Mouse (Mus musculus) lung, embryonic 16.5 days (tissue): ENCODE measurements at regions not wholly inside any gene's neighbourhood (a gene's known extent, or its start where the extent isn't known, plus 50 kb on each side); places are given as distances from the start of the nearest gene placed in this dataset.
A peak's percentile ranks its signal among the peaks of the same experiment; 100 is the strongest.

Source experiments
- ATAC-seq: fragments of 200-750 bp; cut with Nextera tagmentation; 2 replicates; pipeline ENCODE4 v1.8.0; 2017; ENCODE audit warnings: low read depth, mild to moderate bottlenecking, moderate library complexity
- H3K27ac ChIP-seq: fragments of 300-500 bp; sonication (generic); 2 replicates; pipeline ENCODE4 v1.5.1; 2014; ENCODE audit warnings: mild to moderate bottlenecking, control low read depth, low read length
- H3K27me3 ChIP-seq: fragments of 300-500 bp; sonication (generic); 2 replicates; pipeline ENCODE4 v1.6.1; 2014; ENCODE audit warnings: low read depth, low read length, mixed read lengths; ENCODE audit not compliant: control insufficient read depth, insufficient read depth
- H3K36me3 ChIP-seq: fragments of 300-500 bp; sonication (generic); 2 replicates; pipeline ENCODE4 v1.6.1; 2014; ENCODE audit warnings: low read length; ENCODE audit not compliant: control insufficient read depth, insufficient read depth
- H3K4me1 ChIP-seq: fragments of 300-500 bp; sonication (generic); replicated peaks from 2 replicates; pipeline ENCODE4 v1.6.1; 2014; ENCODE audit warnings: low read length, mixed read lengths; ENCODE audit not compliant: control insufficient read depth, insufficient read depth
- H3K4me2 ChIP-seq: fragments of 300-500 bp; sonication (generic); 2 replicates; pipeline ENCODE4 v1.6.1; 2014; ENCODE audit warnings: low read depth, low read length, control low read depth
- H3K4me3 ChIP-seq: fragments of 300-500 bp; sonication (generic); 2 replicates; pipeline ENCODE4 v1.5.1; 2014; ENCODE audit warnings: mild to moderate bottlenecking, low read length, control low read depth
- H3K9ac ChIP-seq: fragments of 300-500 bp; sonication (generic); 2 replicates; pipeline ENCODE4 v1.6.1; 2014; ENCODE audit warnings: low read length, control low read depth
- H3K9me3 ChIP-seq: fragments of 300-500 bp; sonication (generic); 2 replicates; pipeline ENCODE4 v1.6.1; 2016; ENCODE audit warnings: low read length; ENCODE audit not compliant: control insufficient read depth
- WGBS: fragments of 180-500 bp; shearing (Covaris S2); extraction: QIAGEN DNeasy Blood & Tissue Kit; methylation state at CpG from one replicate; pipeline ENCODE4 v1.1.7; 2014; 5-methylcytosine and 5-hydroxymethylcytosine counted together

DNA sequence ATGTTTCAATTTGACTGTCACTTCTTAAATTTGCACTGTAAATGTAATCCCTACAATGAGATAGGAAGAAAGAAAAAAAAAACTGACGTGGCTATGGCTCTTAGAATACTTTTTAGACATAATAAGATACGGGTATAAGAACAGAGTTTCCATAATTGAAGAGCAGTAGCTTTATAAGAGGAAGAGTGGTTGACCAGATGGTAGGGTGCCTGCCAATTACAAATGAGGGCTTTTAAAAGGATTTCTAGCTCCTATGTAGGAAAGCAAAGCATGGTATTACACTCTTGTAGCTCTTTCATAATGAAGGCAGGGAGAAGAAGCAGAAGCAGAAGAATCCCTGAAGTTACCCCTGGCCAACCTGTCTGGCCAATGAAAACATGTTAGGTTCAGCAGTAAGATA lies 239.7 kb upstream of the Car10 start:
- no peaks in the 10 kb centered on the region for H3K9me3 ChIP-seq
- no peaks in the 10 kb centered on the region for H3K27me3 ChIP-seq
- no peak overlapping the region for H3K4me3 ChIP-seq
- H3K36me3 ChIP-seq = no peaks in the 10 kb centered on the region
- no peak overlapping the region for H3K4me2 ChIP-seq
- no peak for ATAC-seq
- no peak overlapping the region for H3K9ac ChIP-seq
- WGBS = 62% methylated on average over 2 of the region's 2 CpGs
- H3K4me1 ChIP-seq = no peaks in the 10 kb centered on the region
- H3K27ac ChIP-seq = no peak overlapping the region

DNA sequence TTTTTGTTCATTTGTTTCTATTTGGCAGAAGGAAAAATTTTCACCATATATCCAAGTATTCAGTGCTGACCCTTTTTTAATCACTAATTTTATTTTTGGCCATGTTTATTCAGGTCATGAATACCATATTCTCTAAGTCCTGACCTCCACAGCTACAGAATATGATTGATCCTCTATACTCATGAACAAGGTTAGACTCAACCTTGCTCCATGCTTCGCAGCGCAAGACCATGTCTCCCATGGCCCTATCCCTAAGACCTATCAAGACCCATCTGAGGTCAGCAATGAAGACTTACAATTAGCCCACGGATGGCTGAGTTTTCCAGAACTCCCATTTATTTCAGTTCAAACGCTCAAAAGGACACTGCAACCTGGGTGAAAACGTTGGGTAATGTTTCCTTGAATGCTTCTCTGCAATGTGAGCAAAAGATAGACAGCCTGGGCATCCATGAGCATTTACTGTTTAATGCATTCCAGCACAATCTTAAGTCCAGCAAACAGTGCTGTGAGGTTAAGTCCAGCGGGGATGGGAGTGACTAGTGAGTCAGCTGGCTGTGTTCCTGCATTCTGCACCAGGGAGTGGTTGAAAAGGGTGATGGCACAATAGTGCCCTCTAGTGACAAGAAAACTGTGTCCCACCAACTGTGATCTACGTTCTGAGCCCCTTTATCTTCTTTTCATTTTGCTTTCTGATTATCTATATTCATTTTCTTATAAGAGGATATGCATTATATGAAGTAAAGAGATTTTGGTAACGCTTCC lies 208.0 kb upstream of the Car10 start:
- Histone ChIP-seq H3K9ac (no peak overlapping the region), H3K4me2 (no peak overlapping the region), H3K4me3 (no peak overlapping the region), H3K36me3 (no peaks in the 10 kb centered on the region), H3K27ac (no peak overlapping the region), H3K27me3 (no peaks in the 10 kb centered on the region), H3K4me1 (no peaks in the 10 kb centered on the region), H3K9me3 (no peaks in the 10 kb centered on the region)
- ATAC-seq = no peak
- 48% methylated on average over 8 of the region's 8 CpGs for WGBS

DNA sequence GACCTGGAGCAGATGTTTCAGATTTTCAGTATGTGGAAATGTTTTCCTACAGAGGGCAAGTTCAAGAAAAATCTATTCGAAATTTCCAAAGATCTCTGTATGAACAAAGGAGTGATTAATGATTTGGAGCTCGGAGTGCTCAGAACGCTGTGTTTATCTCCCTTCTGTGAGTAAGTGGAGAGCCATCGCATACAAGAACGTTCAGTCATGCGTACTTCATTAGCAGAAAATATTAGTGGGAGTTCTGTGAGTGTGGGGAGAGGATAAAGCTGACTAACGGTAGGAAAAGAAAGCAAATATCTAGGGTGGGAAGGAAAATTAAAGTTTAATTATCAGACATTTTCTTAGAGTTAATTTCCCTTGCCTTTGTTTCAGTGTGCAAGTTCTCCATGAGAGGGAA lies 198.5 kb upstream of the Car10 start:
- no peaks in the 10 kb centered on the region for H3K9me3 ChIP-seq
- WGBS = 29% methylated on average over 7 of the region's 7 CpGs
- no peaks in the 10 kb centered on the region for H3K27me3 ChIP-seq

More for the DNA sequence above, 198.5 kb upstream of the Car10 start:
- Histone ChIP-seq H3K27ac (no peak overlapping the region), H3K9ac (no peak overlapping the region), H3K36me3 (no peaks in the 10 kb centered on the region), H3K4me1 (no peaks in the 10 kb centered on the region), H3K4me3 (no peak overlapping the region), H3K4me2 (0 out of 2 replicates have a peak overlapping the region, but pooled peaks have one; percentile 2)
- no peak for ATAC-seq
